Mouse (Mus musculus) C2C12 (cell line): Measurements from ENCODE around the gene Itprip. TPM values are rescaled to one million over a fixed set of nuclear protein-coding genes. Genes with fewer than 3 reads are reported as not detected.

Source experiments
- H3K27me3 ChIP-seq: one replicate; pipeline ENCODE4 v1.6.1; 2011; ENCODE audit not compliant: control insufficient read depth, insufficient read depth, insufficient read length
- H3K36me3 ChIP-seq: one replicate; pipeline ENCODE4 v1.6.1; 2011; ENCODE audit not compliant: control insufficient read depth, insufficient read depth
- H3K4me3 ChIP-seq: one replicate; pipeline ENCODE4 v1.5.1; 2011; ENCODE audit warnings: mild to moderate bottlenecking, control low read depth; ENCODE audit not compliant: poor library complexity, insufficient read depth, severe bottlenecking
- H3K79me2 ChIP-seq: one replicate; pipeline ENCODE4 v1.6.1; 2011; ENCODE audit not compliant: control insufficient read depth, insufficient read depth
- H3K79me3 ChIP-seq: one replicate; pipeline ENCODE4 v1.6.1; 2011; ENCODE audit warnings: low read depth, control low read depth
- H3ac ChIP-seq: one replicate; pipeline ENCODE3; 2011; ENCODE audit warnings: low read depth; ENCODE audit not compliant: control insufficient read depth, insufficient read length
- CEBPB ChIP-seq: IDR thresholded peaks from one replicate; pipeline ENCODE4 v1.6.1; 2011; ENCODE audit warnings: low read depth, mild to moderate bottlenecking, control low read depth, moderate library complexity
- CTCF ChIP-seq: IDR thresholded peaks from one replicate; pipeline ENCODE4 v1.5.1; 2011; ENCODE audit not compliant: control insufficient read depth, insufficient read depth, insufficient read length
- FOSL1 ChIP-seq: IDR thresholded peaks from one replicate; pipeline ENCODE4 v1.8.0; 2011; ENCODE audit warnings: mild to moderate bottlenecking, low read length; ENCODE audit not compliant: poor library complexity, insufficient read depth, severe bottlenecking
- MAX ChIP-seq: IDR thresholded peaks from one replicate; pipeline ENCODE4 v1.6.1; 2011; ENCODE audit warnings: mild to moderate bottlenecking, control low read depth
- MYOD1 ChIP-seq: IDR thresholded peaks from one replicate; pipeline ENCODE4 v1.6.1; 2011; ENCODE audit warnings: low read depth; ENCODE audit not compliant: control insufficient read depth, insufficient read length
- MYOG ChIP-seq: IDR thresholded peaks from one replicate; pipeline ENCODE4 v1.6.1; 2011; ENCODE audit not compliant: control insufficient read depth, insufficient read length; ENCODE audit errors: extremely low read depth
- USF1 ChIP-seq: IDR thresholded peaks from one replicate; pipeline ENCODE4 v1.6.1; 2011; ENCODE audit warnings: low read depth, mild to moderate bottlenecking, control low read depth, moderate library complexity
- long read RNA-seq, 2 experiments: library from polyadenylated mRNA; unstranded; transcript quantifications; one replicate each; pipeline ENCODE4 v2.0.0; 2019 to 2020
- polyA plus RNA-seq: library from polyadenylated mRNA; unstranded; fragments of >200 nt; fragmentation: generic; extraction: Trizol; gene quantifications from one replicate; pipeline ENCODE4 v1.2.1, GENCODE M21; 2012; ENCODE audit warnings: missing spikeins

Gene Itprip
- 66.5 TPM for polyA plus RNA-seq
- long read RNA-seq, experiment 1, partial matches to known transcripts: 0 of 17 reads
- long read RNA-seq, experiment 1, other reads (novel, unspliced or antisense): 16 of 17 reads
- long read RNA-seq, experiment 2, transcript Itprip-201 (2 exons, 3,760 nt): minor isoform, 19 of 1,165 reads
- long read RNA-seq, experiment 2, transcript Itprip-202 (3 exons, 351 nt): major isoform, 43 of 1,165 reads
- long read RNA-seq, experiment 2, partial matches to known transcripts: 0 of 1,165 reads
- long read RNA-seq, experiment 2, other reads (novel, unspliced or antisense): 1,103 of 1,165 reads

DNA sequence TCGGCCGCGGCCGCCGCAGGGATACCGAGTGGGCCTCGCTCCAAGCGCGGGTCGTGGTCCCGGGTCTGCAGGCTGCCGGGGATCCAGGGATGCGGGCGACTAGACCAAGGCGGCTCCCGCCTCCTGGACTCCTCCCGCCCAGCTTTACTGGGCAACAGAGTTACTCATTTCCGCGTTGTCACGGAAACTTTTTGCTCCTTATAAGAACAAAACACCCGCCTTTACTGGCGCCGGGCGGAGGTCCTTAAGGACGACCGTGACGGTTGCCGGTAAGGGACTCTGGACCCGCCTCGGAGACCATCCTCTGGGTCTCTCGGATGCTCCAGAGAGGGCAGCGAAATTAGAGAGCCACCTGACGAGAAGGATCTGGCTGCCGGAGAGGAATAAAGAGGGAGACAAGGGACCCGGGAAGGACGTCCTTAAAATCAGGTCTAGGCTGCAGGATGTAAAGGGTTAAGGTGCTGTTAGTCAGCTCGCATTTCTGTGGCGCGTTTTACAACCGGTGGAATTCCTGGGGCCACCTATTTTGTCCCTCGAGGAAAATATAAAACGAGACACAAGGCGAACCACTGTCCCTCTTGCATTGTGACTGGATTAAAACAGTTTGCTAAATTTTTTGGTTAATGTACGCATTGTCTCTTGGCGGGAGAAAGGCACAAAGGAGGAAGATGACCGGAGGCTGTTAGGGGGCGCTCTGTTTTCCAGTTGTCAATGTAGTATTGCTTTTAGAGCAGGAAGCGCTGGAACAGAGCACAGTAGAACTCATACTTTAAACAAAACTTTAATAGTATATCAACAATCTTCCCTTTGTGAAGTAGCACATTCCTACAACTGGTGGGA is at the start of gene Itprip, which contains the start of gene Cfap43:
Itprip (minus strand) TSS at position 174 of the 840 bp plus-strand sequence.
Cfap43 (minus strand) TSS at position 162 of the 840 bp plus-strand sequence.
- Histone ChIP-seq H3K36me3 (peaks cover 14% of the 10 kb centered on the region), H3K27me3 (no peaks in the 10 kb centered on the region), H3ac (peak within 1 kb of the TSS; percentile 99), H3K79me2 (peaks cover 48% of the 10 kb centered on the region), H3K79me3 (peaks cover 46% of the 10 kb centered on the region), H3K4me3 (peak within 1 kb of the TSS; percentile 74)
- TF ChIP-seq CEBPB: peak; percentile 1
- TF ChIP-seq FOSL1: peak; percentile 58
- peak; percentile 1 for TF ChIP-seq USF1
- TF ChIP-seq MYOD1: no peak
- TF ChIP-seq MAX: peak; percentile 59

GRCm38 (mm10) chr19:47958181-47958580 is 39.1 kb upstream of the Itprip start:
- Histone ChIP-seq H3K79me2 (no peaks in the 10 kb centered on the region), H3ac (no peak overlapping the region), H3K27me3 (peaks cover 27% of the 10 kb centered on the region), H3K4me3 (no peak overlapping the region), H3K36me3 (no peaks in the 10 kb centered on the region), H3K79me3 (no peaks in the 10 kb centered on the region)
- no peak for TF ChIP-seq USF1
- no peak for TF ChIP-seq CEBPB
- no peak for TF ChIP-seq MAX
- no peak for TF ChIP-seq CTCF
- no peak for TF ChIP-seq MYOG
- no peak for TF ChIP-seq MYOD1
- no peak for TF ChIP-seq FOSL1

DNA sequence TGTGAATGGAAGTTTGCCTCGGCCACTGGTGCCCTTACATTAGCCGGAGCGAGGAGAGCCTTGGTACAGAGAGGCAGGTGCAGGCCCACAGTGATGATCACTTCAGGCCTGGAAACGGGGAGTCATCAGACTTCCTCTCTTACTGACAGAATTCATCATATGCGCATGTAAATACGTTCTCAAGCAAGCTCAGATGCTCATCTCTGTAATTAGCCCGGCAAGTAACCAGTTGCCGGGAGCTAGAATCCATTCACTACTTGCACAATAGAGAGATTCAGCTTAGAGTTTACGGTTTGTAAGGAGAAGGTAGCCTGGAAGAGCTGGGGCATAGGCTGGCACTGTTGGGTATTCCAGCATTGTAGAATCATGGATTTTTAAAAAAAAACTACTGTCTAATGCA is 34.1 kb upstream of the Itprip start:
- Histone ChIP-seq H3K79me3 (no peaks in the 10 kb centered on the region), H3K36me3 (no peaks in the 10 kb centered on the region)

GRCm38 (mm10) chr19:47950946-47951345 is 31.8 kb upstream of the Itprip start:
- peaks cover 18% of the 10 kb centered on the region for H3K27me3 ChIP-seq
- H3ac ChIP-seq: no peak overlapping the region
- no peaks in the 10 kb centered on the region for H3K36me3 ChIP-seq
- TF ChIP-seq FOSL1 (no peak), MAX (no peak), MYOG (no peak), CTCF (no peak), CEBPB (no peak), MYOD1 (no peak), USF1 (no peak)
- H3K4me3 ChIP-seq: no peak overlapping the region
- H3K79me2 ChIP-seq: no peaks in the 10 kb centered on the region
- no peaks in the 10 kb centered on the region for H3K79me3 ChIP-seq

More for the DNA sequence above, 34.1 kb upstream of the Itprip start:
- TF ChIP-seq USF1: no peak
- TF ChIP-seq MAX: no peak
- no peak for TF ChIP-seq MYOG
- Histone ChIP-seq H3K27me3 (peaks cover 17% of the 10 kb centered on the region), H3K79me2 (no peaks in the 10 kb centered on the region), H3ac (no peak overlapping the region), H3K4me3 (no peak overlapping the region)

- no peaks in the 10 kb centered on the region for H3K36me3 ChIP-seq
- no peaks in the 10 kb centered on the region for H3K79me2 ChIP-seq
- H3K79me3 ChIP-seq: no peaks in the 10 kb centered on the region
- peaks cover 10% of the 10 kb centered on the region for H3K27me3 ChIP-seq
- TF ChIP-seq USF1 (no peak), MYOG (no peak), CEBPB (no peak), FOSL1 (no peak), CTCF (no peak), MAX (no peak)
- no peak overlapping the region for H3ac ChIP-seq
- H3K4me3 ChIP-seq: no peak overlapping the region
Measured at GRCm38 (mm10) chr19:47946821-47947465, 27.8 kb upstream of the Itprip start.
